Mouse (Mus musculus): ENCODE measurements around the gene Cmbl.
"Not testable (repeated sequence)": the region's sequence is repeated elsewhere in the genome, so short reads cannot be mapped to it uniquely, and the experiment has no call there.

Cmbl gene

GRCm38 (mm10) chr15:31542013-31542958, 22.9 kb upstream of the Cmbl start:
- peak; percentile 11 for DNase-seq

DNA sequence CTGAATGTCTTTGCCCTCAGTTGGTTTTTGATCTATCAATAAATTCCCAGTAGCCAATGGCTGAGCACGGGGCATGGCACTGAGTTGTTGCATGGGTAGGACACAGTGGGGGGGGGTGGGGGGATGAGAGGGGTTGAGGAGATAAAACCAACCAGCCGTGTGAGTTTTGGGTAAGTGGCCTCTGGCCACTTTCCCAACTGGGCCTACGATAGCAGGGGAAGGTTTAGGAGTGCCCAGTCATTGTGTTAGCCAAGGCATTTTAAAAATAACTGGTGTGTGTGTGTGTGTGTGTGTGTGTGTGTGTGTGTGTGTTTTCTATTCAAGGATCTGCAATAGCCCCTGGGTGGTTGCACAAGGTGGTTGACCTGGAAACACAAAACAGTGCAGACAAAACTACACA, 21.9 kb upstream of the Cmbl start:
- DNase-seq = no peak

DNA sequence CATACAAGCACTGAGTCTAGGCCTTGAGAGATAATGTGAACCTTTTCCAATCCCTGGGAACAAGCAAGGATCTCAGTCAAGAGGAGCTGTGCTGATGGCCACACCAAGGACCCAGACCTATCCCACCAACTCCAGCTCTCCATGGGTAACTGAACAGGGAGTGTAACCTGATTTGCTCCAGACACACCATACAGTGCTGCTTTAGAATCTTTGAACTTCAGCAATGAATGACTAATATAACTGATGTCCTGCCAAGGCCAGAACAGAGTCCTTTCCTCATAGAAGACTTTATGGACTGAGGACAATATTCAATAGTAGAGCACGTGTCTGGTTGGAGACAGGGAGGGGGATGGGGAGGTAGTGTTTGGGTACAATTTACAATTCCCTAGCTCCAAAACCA, 20.1 kb upstream of the Cmbl start:
- DNase-seq = no peak

GRCm38 (mm10) chr15:31546291-31546690, 18.9 kb upstream of the Cmbl start:
- DNase-seq = no peak

DNA sequence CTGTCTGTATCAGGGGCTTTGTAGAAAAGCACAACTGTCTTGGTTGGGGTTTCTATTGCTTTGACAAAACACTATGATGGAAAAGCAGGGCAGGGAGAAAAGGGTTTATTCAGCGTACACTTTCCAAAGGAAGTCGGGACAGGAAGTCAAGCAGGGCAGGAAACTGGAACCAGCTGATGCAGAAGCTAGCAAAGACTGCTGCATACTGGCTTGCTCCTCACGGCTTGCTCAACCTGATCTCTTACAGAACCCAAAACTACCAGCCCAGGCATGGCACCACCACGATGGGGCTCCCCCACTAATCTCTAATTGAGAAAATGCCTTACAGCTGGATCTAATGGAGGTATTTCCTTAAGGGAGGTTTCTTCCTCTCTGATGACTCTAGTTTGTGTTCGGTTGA, 17.8 kb upstream of the Cmbl start:
- DNase-seq = no peak

DNA sequence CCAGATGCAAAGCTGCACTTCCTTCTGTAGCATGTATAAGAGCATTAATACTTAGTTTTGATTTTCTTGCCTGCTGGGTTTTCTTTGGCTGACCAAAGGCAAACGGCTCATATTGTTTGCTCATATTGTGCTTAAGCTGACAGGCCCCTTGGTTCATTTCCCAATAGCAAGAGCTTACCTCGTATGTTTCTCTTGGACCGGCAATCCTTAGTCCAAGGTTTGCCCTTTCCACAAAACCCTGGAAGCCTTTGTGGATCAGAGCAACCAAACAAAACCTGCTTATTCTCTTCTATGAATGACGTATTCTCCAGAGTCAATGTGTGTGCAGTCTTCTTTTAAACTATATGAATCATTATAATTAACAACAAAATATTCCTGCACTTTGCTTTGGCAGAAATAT, 14.8 kb upstream of the Cmbl start:
- DNase-seq = no peak

DNA sequence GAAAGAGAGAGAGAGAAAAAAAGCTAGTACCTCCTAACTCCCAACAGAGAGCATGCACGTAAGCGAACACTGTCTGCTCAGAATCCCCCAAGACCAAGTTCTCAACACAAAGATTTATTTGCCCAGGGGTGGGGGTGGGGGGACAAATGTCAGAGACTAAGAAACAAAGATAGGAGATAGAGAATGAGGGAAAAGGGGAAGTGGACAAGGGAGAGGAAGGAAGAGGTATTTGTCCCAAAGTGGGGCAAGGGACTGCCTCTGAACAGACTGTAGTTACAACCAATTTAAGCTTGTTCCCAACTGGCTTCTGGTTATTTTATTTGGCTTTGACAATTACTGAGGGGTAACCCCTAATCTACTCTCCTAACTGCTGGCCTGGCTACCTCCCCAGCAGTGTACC, 10.3 kb upstream of the Cmbl start:
- DNase-seq = no peak

- no peak for DNase-seq
These were observed 3.8 kb upstream of the Cmbl start for GRCm38 (mm10) chr15:31561390-31561789.

GRCm38 (mm10) chr15:31561976-31562375, 3.2 kb upstream of the Cmbl start:
- DNase-seq = no peak

DNA sequence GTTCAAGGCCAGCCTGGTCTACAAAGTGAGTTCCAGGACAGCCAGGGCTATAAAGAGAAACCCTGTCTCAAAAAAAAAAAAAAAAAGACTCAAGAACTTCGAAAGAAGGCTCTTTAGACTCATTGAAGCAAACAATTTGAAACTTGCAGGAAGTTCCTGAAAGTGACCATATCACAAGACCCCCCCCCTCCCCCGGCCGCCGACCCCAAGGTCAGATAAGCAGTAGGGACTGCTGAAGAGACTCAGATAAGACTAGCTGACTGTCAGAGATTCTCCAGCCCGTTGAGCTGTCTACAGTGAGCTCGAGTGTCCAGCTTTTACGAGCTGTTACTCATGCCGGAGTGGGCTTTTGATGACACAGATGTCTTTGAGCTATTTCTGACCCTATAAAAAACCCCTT, 2.3 kb upstream of the Cmbl start:
- DNase-seq = no peak

DNA sequence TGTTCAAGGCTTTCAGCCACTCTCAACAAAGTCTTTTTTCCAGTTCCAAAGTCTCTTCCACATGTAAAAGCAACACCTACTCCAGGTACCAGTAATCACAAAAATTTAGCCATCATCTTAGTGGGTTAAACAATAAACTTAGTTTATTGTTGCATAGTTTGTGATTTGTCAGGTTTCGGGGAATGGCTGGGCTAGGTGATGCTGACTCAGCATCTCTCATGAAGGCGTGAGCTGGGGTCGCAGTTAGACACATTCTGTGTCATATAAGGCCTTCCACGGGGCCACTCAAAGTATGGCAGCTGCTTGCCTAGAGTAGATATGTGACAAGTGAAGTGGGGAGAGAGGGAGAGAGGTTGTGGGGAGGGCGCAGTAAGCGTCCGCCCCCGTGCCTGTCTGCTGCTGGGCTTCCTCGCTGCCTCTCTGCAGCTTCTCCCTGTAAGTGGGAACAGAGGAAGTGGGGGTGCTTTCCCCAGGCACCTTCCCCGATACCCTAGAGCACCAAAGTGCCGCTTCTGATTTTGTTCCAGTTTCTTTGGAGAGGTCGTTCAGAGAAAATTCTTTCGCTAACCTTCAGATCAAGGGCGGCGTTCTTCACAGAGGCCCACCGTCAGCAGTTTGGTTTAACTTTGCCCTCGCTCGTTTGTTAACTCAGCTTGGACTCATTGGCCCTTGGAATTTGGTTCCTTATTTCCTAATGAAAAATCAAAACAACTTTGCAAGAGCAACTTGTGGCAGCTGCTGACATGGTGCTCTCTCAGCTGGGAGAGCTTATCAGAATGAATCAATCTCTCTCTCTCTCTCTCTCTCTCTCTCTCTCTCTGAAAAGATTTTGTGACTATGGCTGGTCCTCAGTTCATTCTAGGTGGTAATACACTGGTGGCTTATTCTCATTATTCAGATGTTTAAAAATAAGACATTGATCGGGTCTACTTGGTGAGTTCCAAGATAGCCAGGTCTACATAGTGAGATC, 1.3 kb upstream of the Cmbl start:
- no peak for DNase-seq

DNA sequence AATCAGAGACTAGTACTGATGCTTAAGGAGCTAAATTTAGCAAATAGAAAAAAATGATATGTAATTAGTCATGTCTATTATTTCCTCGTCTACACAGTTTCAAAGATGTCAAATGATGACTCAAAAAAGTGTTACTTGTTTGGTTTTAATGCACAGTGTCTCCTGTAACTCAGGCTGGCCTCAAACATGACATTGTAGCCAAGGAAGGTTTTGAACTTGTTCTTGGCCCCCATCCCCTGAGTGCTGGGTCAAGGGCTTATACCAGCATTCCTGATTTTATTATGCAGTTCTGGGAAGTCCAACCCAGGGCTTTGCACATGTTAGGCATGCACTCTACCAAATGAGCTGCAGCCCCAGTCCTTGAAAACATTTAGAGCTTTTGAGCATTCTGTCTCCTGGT, 597 bp downstream of the Cmbl start:
- DNase-seq = no peak

GRCm38 (mm10) chr15:31567431-31567830, 2.2 kb downstream of the Cmbl start:
- DNase-seq = no peak

DNA sequence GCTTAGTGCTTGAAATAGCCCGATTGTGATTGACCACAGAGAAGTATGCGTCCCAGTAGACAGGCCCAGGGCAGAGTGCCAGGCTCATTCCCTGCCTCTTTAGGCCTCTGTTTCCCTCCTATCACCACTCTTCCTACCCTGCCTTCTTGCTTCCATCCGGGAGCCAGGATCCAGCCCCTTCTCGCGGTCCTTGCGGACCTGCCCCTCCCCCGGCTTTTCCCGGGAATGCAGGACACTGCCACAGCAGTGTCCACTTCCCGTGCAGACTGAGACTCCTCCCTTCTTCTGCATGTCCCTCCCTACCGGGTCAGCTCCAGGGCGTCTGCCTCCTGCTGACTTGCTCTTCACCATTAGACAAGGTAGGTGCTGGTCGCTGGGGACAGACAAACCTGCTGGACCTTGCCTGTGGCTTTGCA, 3.4 kb downstream of the Cmbl start:
- DNase-seq = no peak

GRCm38 (mm10) chr15:31569325-31570022, 4.3 kb downstream of the Cmbl start:
- no peak for DNase-seq

- DNase-seq = no peak
These were observed 5.8 kb downstream of the Cmbl start for GRCm38 (mm10) chr15:31570959-31571358.

GRCm38 (mm10) chr15:31571906-31572722, 6.9 kb downstream of the Cmbl start:
- DNase-seq = peak; percentile 62

GRCm38 (mm10) chr15:31573287-31573686, 8.1 kb downstream of the Cmbl start:
- DNase-seq = no peak

DNA sequence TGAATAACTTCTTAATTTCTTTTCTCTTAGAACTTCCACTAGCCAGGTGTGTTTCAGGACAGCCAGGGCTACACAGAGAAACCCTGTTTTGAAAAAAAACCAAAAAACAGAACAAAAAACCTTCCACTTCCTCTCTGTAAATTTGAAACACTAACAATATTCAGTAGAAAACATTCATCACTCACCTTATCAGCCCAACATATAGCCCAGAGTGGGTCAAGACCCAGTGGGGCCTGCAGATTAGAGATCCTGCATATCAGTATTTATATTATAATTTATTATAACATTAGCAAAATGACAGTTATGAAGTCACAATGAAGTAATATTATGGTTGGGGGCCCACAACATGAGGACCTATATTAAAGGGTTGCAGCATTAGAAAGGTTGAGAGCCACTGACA, 8.5 kb downstream of the Cmbl start:
- DNase-seq = no peak

GRCm38 (mm10) chr15:31576076-31576475, 10.9 kb downstream of the Cmbl start:
- DNase-seq = no peak

DNA sequence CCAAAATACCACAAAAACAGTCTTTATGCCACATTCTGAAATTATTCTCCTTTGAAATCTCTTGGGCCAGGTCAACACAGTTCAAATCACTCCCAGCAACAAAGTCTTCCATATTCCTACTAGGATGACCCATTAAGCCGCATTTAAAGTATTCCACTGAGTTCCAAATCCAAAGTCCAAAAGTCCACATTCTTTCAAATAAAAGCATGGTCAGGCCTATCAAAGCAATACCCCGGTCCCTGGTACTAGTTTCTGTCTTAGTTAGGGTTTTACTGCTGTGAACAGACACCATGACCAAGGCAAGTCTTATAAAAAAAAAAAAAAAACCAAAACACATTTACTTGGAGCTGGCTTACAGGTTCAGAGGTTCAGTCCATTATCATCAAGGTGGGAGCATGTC, 15.9 kb downstream of the Cmbl start:
- DNase-seq = not testable (repeated sequence)
